Mouse (Mus musculus): ENCODE measurements around the gene Impdh2.
"Not testable (repeated sequence)": the region's sequence is repeated elsewhere in the genome, so short reads cannot be mapped to it uniquely, and the experiment has no call there.

The Impdh2 gene

DNA sequence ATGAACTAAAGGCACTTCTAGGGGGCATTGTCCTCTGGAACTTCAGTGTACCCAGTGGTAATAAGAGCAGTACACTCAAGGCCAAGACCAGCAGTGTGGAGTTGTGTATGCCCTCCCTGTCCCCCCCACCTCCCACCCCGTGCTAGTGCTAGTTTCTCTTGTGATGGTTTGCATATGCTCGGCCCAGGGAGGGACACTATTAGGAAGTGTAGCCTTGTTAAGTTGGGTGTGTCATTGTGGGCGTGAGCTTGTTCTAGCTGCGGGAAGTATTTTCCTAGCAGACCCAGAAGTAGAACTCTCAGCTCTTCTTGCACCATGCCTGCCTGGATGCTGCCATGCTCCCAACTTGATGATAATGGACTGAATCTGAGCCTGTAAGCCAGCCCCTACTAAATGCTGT is 41.9 kb downstream of the Impdh2 start:
- DNase-seq (ENCODE audit: low spot score), result no peak

DNA sequence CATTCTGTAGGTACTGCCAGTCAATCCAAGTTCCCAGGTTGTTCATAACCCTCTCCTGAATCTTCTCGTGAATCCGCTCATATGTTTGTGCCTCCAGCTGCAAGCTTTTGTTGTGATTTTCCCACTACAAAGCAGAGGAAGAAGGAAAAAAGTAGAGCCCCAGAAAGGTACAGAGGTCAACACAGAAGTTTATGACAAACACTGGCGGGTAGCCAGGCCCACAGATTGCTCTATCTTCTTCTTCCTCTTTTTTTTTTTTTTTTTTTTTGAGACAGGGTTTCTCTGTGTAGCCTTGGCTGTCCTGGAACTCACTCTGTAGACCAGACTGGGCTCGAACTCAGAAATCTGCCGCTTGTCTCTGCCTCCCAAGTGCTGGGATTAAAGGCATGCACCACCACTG is 47.8 kb downstream of the Impdh2 start:
- not testable (repeated sequence) for DNase-seq (ENCODE audit: low spot score)

DNA sequence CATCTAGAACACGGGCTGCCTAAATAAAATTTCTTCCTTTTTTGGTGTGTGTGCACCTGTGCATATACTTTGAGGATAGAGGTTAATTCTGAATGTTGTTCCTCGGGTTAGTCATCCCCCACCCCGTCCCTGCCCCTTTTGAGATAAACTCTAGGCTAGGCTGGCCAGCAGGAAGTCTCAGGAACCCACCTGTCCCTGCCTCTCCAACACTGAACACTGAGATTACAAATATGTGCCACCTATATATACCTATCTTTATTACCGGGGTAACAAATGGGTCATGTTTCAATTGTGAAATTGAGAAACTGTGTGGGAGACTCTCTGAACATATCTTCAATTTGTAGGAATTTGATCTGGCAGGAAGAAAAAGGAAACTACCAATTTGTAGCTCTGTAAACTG is 48.8 kb downstream of the Impdh2 start:
- no peak for DNase-seq (ENCODE audit: low spot score)

DNA sequence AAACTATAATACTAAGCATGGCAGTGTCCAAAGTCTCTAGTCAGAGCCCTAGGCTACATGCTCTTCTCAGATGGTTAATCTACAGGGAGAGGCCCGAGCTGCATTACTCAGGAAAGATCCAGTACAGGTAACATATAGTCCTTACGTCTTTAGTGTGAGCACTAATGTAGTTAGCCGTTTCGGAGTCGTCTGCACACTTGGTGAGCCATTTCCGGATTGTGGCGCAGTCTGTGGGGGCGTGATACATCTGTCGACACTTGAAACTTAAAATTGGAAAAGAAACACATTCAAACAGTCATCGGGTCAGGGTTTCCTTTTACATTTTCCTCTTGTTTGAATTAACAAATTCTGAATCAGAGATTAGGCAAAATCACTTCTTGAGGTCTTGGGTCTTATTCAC is 51.4 kb downstream of the Impdh2 start:
- DNase-seq (ENCODE audit: low spot score), result no peak
